Comparison of ENCODE assay signal across 23 mouse cellular contexts in genomic region chr8:62417549-62417948, GRCm38 (mm10).
DNase-seq lines count a peak whose midpoint lies in the region; ATAC-seq lines count a peak whose summit lies in the region.
"Had no signal": no experiment of that assay in that cellular context is flagged by ENCODE, and none has a peak within 500 bp of the region (broad histone marks: within the 10 kb centered on the region; RNA-seq: fewer than 3 reads in every experiment).

No protein-coding gene starts in this region.

- no peaks in the 10 kb centered on the region for H3K27me3 ChIP-seq in embryonic facial prominence, embryonic 14.5 days (replicated peaks; ENCODE audit: control insufficient read depth, insufficient read depth, low read length)
- H3K27me3 ChIP-seq in embryonic facial prominence, embryonic 10.5 days (replicated peaks; ENCODE audit: low read depth, poor library complexity, severe bottlenecking): no peaks in the 10 kb centered on the region
- no peaks in the 10 kb centered on the region for H3K27me3 ChIP-seq in lung, embryonic 16.5 days (ENCODE audit: control insufficient read depth, insufficient read depth, low read depth, low read length)
- H3K27me3 ChIP-seq: embryonic facial prominence, embryonic 13.5 days; hindbrain, embryonic 13.5 days; limb, embryonic 13.5 days; midbrain, embryonic 12.5 days; neural tube, embryonic 12.5 days had no signal

- no peak overlapping the region for H3K27ac ChIP-seq in embryonic facial prominence, embryonic 14.5 days (replicated peaks; ENCODE audit: low read depth, low read length)
- H3K27ac ChIP-seq in embryonic facial prominence, embryonic 10.5 days (replicated peaks): no peak overlapping the region
- no peak overlapping the region for H3K27ac ChIP-seq in lung, embryonic 16.5 days (ENCODE audit: low read length)
- H3K27ac ChIP-seq: embryonic facial prominence, embryonic 13.5 days; hindbrain, embryonic 13.5 days; limb, embryonic 13.5 days; liver, embryonic 14.5 days; macrophage; midbrain, embryonic 12.5 days; neural tube, embryonic 12.5 days had no signal

- no peaks in the 10 kb centered on the region for H3K36me3 ChIP-seq in embryonic facial prominence, embryonic 14.5 days (ENCODE audit: control insufficient read depth, insufficient read depth, low read length)
- H3K36me3 ChIP-seq in embryonic facial prominence, embryonic 10.5 days (replicated peaks): no peaks in the 10 kb centered on the region
- no peaks in the 10 kb centered on the region for H3K36me3 ChIP-seq in lung, embryonic 16.5 days (ENCODE audit: control insufficient read depth, insufficient read depth, low read length)
- H3K36me3 ChIP-seq: embryonic facial prominence, embryonic 13.5 days; hindbrain, embryonic 13.5 days; limb, embryonic 13.5 days; midbrain, embryonic 12.5 days; neural tube, embryonic 12.5 days had no signal

- ATAC-seq in embryonic facial prominence, embryonic 14.5 days (ENCODE audit: low read depth): peak; percentile 44; the same call in 1 of the 2 replicates
- ATAC-seq in lung, embryonic 16.5 days (ENCODE audit: low read depth): peak; percentile 66
- no peak for ATAC-seq in megakaryocyte, adult 5-6 weeks (ENCODE audit: poor library complexity, severe bottlenecking)
- ATAC-seq: forebrain, embryonic 16.5 days had no signal

- no peak overlapping the region for H3K4me2 ChIP-seq in embryonic facial prominence, embryonic 14.5 days (ENCODE audit: low read depth, low read length)
- no peak overlapping the region for H3K4me2 ChIP-seq in lung, embryonic 16.5 days (ENCODE audit: low read depth, low read length)
- H3K4me2 ChIP-seq: embryonic facial prominence, embryonic 13.5 days; heart, embryonic 11.5 days; hindbrain, embryonic 13.5 days; limb, embryonic 13.5 days; midbrain, embryonic 12.5 days; neural tube, embryonic 12.5 days had no signal

- peak; percentile 48 for DNase-seq in embryonic facial prominence, embryonic 14.5 days (ENCODE audit: low spot score)
- DNase-seq in embryonic facial prominence, embryonic 10.5 days (ENCODE audit: low spot score): no peak
- DNase-seq in lung, postnatal 36 days: no peak
- DNase-seq in R1 (ENCODE audit: low read depth, low spot score): peak; percentile 99
- peak; percentile 40 for DNase-seq in retina, postnatal 1 day
- DNase-seq in kidney, adult 9 months: no peak
- DNase-seq: adrenal gland, postnatal 10 days; cerebellum, adult 18-20 months; cerebellum, postnatal 36 days; kidney, adult 8-10 months; kidney, postnatal 4 days; thymus, postnatal 36 days had no signal

- H3K9ac ChIP-seq in embryonic facial prominence, embryonic 14.5 days (ENCODE audit: low read depth, low read length): no peak overlapping the region
- H3K9ac ChIP-seq in lung, embryonic 16.5 days (ENCODE audit: low read length): no peak overlapping the region
- H3K9ac ChIP-seq: embryonic facial prominence, embryonic 13.5 days; hindbrain, embryonic 13.5 days; limb, embryonic 13.5 days; liver, embryonic 14.5 days; midbrain, embryonic 12.5 days; neural tube, embryonic 12.5 days had no signal

- WGBS in embryonic facial prominence, embryonic 14.5 days: 32% methylated on average over 6 of the region's 6 CpGs
- 28% methylated on average over 6 of the region's 6 CpGs for WGBS in embryonic facial prominence, embryonic 10.5 days
- WGBS in lung, embryonic 16.5 days: 25% methylated on average over 6 of the region's 6 CpGs

- H3K9me3 ChIP-seq in embryonic facial prominence, embryonic 14.5 days (ENCODE audit: control insufficient read depth, low read length): no peaks in the 10 kb centered on the region
- H3K9me3 ChIP-seq in embryonic facial prominence, embryonic 10.5 days: no peaks in the 10 kb centered on the region
- no peaks in the 10 kb centered on the region for H3K9me3 ChIP-seq in lung, embryonic 16.5 days (ENCODE audit: control insufficient read depth, low read length)
- H3K9me3 ChIP-seq: embryonic facial prominence, embryonic 13.5 days; hindbrain, embryonic 13.5 days; limb, embryonic 13.5 days; midbrain, embryonic 12.5 days; neural tube, embryonic 12.5 days had no signal

- no peak overlapping the region for H3K4me3 ChIP-seq in embryonic facial prominence, embryonic 14.5 days (ENCODE audit: low read depth, low read length)
- H3K4me3 ChIP-seq in embryonic facial prominence, embryonic 10.5 days: no peak overlapping the region
- no peak overlapping the region for H3K4me3 ChIP-seq in lung, embryonic 16.5 days (ENCODE audit: low read length)
- H3K4me3 ChIP-seq: embryonic facial prominence, embryonic 13.5 days; hindbrain, embryonic 13.5 days; limb, embryonic 13.5 days; midbrain, embryonic 12.5 days; neural tube, embryonic 12.5 days had no signal

- no peaks in the 10 kb centered on the region for H3K4me1 ChIP-seq in embryonic facial prominence, embryonic 14.5 days (ENCODE audit: control insufficient read depth, insufficient read depth, low read length)
- no peaks in the 10 kb centered on the region for H3K4me1 ChIP-seq in embryonic facial prominence, embryonic 10.5 days
- no peaks in the 10 kb centered on the region for H3K4me1 ChIP-seq in lung, embryonic 16.5 days (replicated peaks; ENCODE audit: control insufficient read depth, insufficient read depth, low read length)
- H3K4me1 ChIP-seq: embryonic facial prominence, embryonic 13.5 days; hindbrain, embryonic 13.5 days; limb, embryonic 13.5 days; midbrain, embryonic 12.5 days; neural tube, embryonic 12.5 days had no signal

Comparison
In these comparisons a context has a peak if more than half of its experiments do, and no peak if none do; other contexts are left out.
1. DNase-seq: peak in embryonic facial prominence, embryonic 14.5 days (single experiment), R1 (single experiment) and retina, postnatal 1 day (single experiment); none in embryonic facial prominence, embryonic 10.5 days (single experiment), lung, postnatal 36 days (single experiment) and kidney, adult 9 months (single experiment).